Mouse (Mus musculus): Measurements from ENCODE around the gene Ube2ql1. TPM values are rescaled to one million over a fixed set of nuclear protein-coding genes. Genes with fewer than 3 reads are reported as not detected.

The Ube2ql1 gene
- 0.21 and 0.76 TPM in 2 replicates for total RNA-seq (2012; rRNA removed)

- no peak within 1 kb of the TSS for H3K27ac ChIP-seq (ENCODE audit: insufficient read depth, low read depth, low read length, poor library complexity, severe bottlenecking)
- peak within 1 kb of the TSS; percentile 56 for H3K9ac ChIP-seq (ENCODE audit: insufficient read depth, low read depth, low read length, poor library complexity, severe bottlenecking)
- peaks cover 0 to 4% of the 10 kb centered on the region in 2 experiments; a peak in 1 of 4 replicates for H3K4me1 ChIP-seq (ENCODE audit: control insufficient read depth in 2 of 2, insufficient read depth in 2 of 2, low read length in 2 of 2, poor library complexity in 1 of 2)
- H3K4me3 ChIP-seq (ENCODE audit: insufficient read depth in 1 of 2, low read depth in 1 of 2, low read length in 2 of 2, poor library complexity in 1 of 2, severe bottlenecking in 1 of 2) = peak within 1 kb of the TSS; percentile 72 to 82
- peak; percentile 53 for DNase-seq (ENCODE audit: low read depth, low spot score)
- H3K9me3 ChIP-seq (ENCODE audit: control insufficient read depth, insufficient read depth, low read depth, low read length) = no peaks in the 10 kb centered on the region
- in situ Hi-C loops (cut with MboI; ENCODE audit: low sequenced_read_pairs in 2 of 2, unreplicated experiment in 2 of 2) = no loop called here
- TF ChIP-seq ZC3H11A (IDR thresholded peaks at IDR 0.05; ENCODE audit: borderline replicate concordance, low read depth, low read length) (peak; percentile 21; the same call in 1 of the 2 replicates), MAFK (IDR thresholded peaks at IDR 0.05; ENCODE audit: insufficient read depth, low read depth, low read length) (0 out of 2 replicates have a peak, but pooled peaks have one; percentile 10), CHD2 (IDR thresholded peaks at IDR 0.05; ENCODE audit: low read depth, low read length) (no peak), HCFC1 (IDR thresholded peaks at IDR 0.05; ENCODE audit: borderline replicate concordance, insufficient read depth, low read length) (no peak; the same call in 1 of the 2 replicates)
- H3K36me3 ChIP-seq (ENCODE audit: control insufficient read depth, insufficient read depth, low read length, poor library complexity, severe bottlenecking) = no peaks in the 10 kb centered on the region
Observed at GRCm38 (mm10) chr13:69739759-69740135, at the start of gene Ube2ql1. Gene Ube2ql1, minus strand, starts transcription at chr13:69739889.

DNA sequence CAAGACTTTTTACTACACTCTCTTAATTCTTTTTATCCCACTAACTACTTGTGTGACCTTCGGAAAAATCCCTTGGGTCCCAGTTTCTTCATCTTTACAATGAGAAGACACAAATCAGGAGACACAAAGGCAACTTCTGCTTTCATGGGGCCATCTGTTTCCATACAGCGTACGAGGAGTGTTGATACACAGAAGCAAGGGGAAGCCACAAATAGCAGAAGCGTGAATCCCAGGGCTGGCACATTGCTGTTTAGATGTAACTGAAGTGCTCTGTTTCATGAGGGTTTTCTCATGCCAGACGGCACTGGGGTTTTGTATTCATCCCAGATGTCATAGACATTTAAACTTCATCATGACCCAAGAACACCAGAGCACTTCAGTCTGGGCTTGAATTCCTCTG lies 49.0 kb upstream of the Ube2ql1 start:
- no peak overlapping the region for H3K9ac ChIP-seq (ENCODE audit: insufficient read depth, low read depth, low read length, poor library complexity, severe bottlenecking)
- H3K4me1 ChIP-seq (ENCODE audit: control insufficient read depth in 2 of 2, insufficient read depth in 2 of 2, low read length in 2 of 2, poor library complexity in 1 of 2) = no peaks in the 10 kb centered on the region
- no peak for DNase-seq (ENCODE audit: low read depth, low spot score)
- in situ Hi-C loops (cut with MboI; ENCODE audit: low sequenced_read_pairs in 2 of 2, unreplicated experiment in 2 of 2) = no loop called here
- no peaks in the 10 kb centered on the region for H3K36me3 ChIP-seq (ENCODE audit: control insufficient read depth, insufficient read depth, low read length, poor library complexity, severe bottlenecking)
- no peak for TF ChIP-seq HCFC1 (IDR thresholded peaks at IDR 0.05; ENCODE audit: borderline replicate concordance, insufficient read depth, low read length)
- no peak for TF ChIP-seq MAFK (IDR thresholded peaks at IDR 0.05; ENCODE audit: insufficient read depth, low read depth, low read length)
- no peak for TF ChIP-seq CHD2 (IDR thresholded peaks at IDR 0.05; ENCODE audit: low read depth, low read length)
- TF ChIP-seq ZC3H11A (IDR thresholded peaks at IDR 0.05; ENCODE audit: borderline replicate concordance, low read depth, low read length) = no peak
- no peak for TF ChIP-seq ZNF384 (IDR thresholded peaks at IDR 0.05; ENCODE audit: low read depth, low read length)
- H3K27ac ChIP-seq (ENCODE audit: insufficient read depth, low read depth, low read length, poor library complexity, severe bottlenecking) = no peak overlapping the region
- H3K4me3 ChIP-seq (ENCODE audit: insufficient read depth in 1 of 2, low read depth in 1 of 2, low read length in 2 of 2, poor library complexity in 1 of 2, severe bottlenecking in 1 of 2) = no peak overlapping the region
- no peaks in the 10 kb centered on the region for H3K9me3 ChIP-seq (ENCODE audit: control insufficient read depth, insufficient read depth, low read depth, low read length)

DNA sequence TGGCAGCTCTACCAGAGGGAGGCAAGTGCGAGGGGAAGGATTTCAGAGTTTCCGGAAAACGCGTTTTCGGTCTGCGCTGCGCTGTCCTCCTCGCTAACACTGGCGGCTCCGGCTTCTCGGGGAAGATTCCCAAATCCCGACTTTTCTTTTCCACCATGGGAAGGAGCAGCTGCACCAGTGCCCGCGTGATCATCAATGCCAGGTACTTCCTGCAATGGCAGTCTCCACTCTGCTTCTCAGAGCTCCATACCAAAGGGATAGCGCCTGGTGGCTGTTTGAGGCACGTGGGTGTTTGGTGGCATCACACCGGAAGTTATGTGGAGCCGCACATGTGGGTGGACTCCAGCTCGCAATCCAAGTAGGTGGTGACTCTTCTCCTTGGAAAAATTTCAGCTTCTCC lies 38.5 kb upstream of the Ube2ql1 start:
- H3K36me3 ChIP-seq (ENCODE audit: control insufficient read depth, insufficient read depth, low read length, poor library complexity, severe bottlenecking) = no peaks in the 10 kb centered on the region
- no peaks in the 10 kb centered on the region for H3K9me3 ChIP-seq (ENCODE audit: control insufficient read depth, insufficient read depth, low read depth, low read length)
- no peak overlapping the region for H3K27ac ChIP-seq (ENCODE audit: insufficient read depth, low read depth, low read length, poor library complexity, severe bottlenecking)
- DNase-seq (ENCODE audit: low read depth, low spot score) = no peak
- H3K4me1 ChIP-seq (ENCODE audit: control insufficient read depth in 2 of 2, insufficient read depth in 2 of 2, low read length in 2 of 2, poor library complexity in 1 of 2) = no peaks in the 10 kb centered on the region
- TF ChIP-seq ZC3H11A (IDR thresholded peaks at IDR 0.05; ENCODE audit: borderline replicate concordance, low read depth, low read length) (no peak), CHD2 (IDR thresholded peaks at IDR 0.05; ENCODE audit: low read depth, low read length) (no peak), ZNF384 (IDR thresholded peaks at IDR 0.05; ENCODE audit: low read depth, low read length) (no peak), HCFC1 (IDR thresholded peaks at IDR 0.05; ENCODE audit: borderline replicate concordance, insufficient read depth, low read length) (no peak), MAFK (IDR thresholded peaks at IDR 0.05; ENCODE audit: insufficient read depth, low read depth, low read length) (no peak)
- H3K9ac ChIP-seq (ENCODE audit: insufficient read depth, low read depth, low read length, poor library complexity, severe bottlenecking) = no peak overlapping the region
- H3K4me3 ChIP-seq (ENCODE audit: insufficient read depth in 1 of 2, low read depth in 1 of 2, low read length in 2 of 2, poor library complexity in 1 of 2, severe bottlenecking in 1 of 2) = no peak overlapping the region
- in situ Hi-C loops (cut with MboI; ENCODE audit: low sequenced_read_pairs in 2 of 2, unreplicated experiment in 2 of 2) = no loop called here

DNA sequence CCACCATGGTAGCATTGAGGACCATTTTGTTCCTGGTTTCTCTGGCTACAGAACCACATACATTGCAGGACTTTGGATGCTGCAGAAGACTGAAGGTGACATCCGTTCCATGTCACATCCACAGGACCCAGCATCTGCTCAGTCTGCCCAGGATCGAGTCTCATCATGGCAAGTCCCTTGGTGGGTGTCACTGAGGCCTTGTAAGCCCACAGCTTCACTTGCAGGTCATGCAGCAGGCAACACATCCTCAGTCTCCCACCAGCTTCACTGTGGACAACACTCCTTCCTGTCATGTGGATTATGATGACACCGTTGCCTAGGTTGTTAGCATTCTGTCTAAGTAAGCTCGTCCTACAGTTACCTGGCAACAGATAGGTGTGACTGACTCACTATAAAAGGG lies 32.7 kb upstream of the Ube2ql1 start:
- in situ Hi-C loops (cut with MboI; ENCODE audit: low sequenced_read_pairs in 2 of 2, unreplicated experiment in 2 of 2) = no loop called here
- Histone ChIP-seq H3K9me3 (ENCODE audit: control insufficient read depth, insufficient read depth, low read depth, low read length) (no peaks in the 10 kb centered on the region), H3K4me1 (ENCODE audit: control insufficient read depth in 2 of 2, insufficient read depth in 2 of 2, low read length in 2 of 2, poor library complexity in 1 of 2) (no peaks in the 10 kb centered on the region), H3K36me3 (ENCODE audit: control insufficient read depth, insufficient read depth, low read length, poor library complexity, severe bottlenecking) (no peaks in the 10 kb centered on the region), H3K9ac (ENCODE audit: insufficient read depth, low read depth, low read length, poor library complexity, severe bottlenecking) (no peak overlapping the region), H3K4me3 (ENCODE audit: insufficient read depth in 1 of 2, low read depth in 1 of 2, low read length in 2 of 2, poor library complexity in 1 of 2, severe bottlenecking in 1 of 2) (no peak overlapping the region), H3K27ac (ENCODE audit: insufficient read depth, low read depth, low read length, poor library complexity, severe bottlenecking) (no peak overlapping the region)
- TF ChIP-seq ZNF384 (IDR thresholded peaks at IDR 0.05; ENCODE audit: low read depth, low read length) = no peak
- DNase-seq (ENCODE audit: low read depth, low spot score) = no peak
